In the genomic region with DNA sequence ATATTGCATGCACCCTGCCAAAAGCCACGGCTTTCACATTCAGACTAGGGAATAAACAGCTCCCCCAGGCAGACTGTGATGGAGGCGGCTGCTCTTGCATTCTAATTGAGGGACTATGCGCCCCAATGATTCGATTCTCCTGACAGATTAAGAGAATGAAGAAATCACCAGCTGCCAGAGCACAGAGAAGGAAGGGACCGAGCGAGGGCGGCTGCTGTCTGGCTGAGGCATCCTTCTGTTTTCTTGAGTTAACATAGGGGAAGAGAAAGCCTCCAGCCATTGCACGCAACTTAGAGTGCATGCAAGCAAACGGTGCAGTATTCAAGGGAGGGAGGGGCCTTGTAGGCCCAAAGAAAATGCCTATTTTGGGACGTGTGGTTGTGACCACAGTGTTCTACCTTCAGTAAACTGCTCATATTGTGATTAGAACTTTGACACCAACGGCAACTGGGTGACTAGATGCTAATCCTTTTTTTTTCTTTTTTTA, we compare ENCODE assay signal across 8 mouse cellular contexts.
DNase-seq lines count a peak whose midpoint lies in the region; ATAC-seq lines count a peak whose summit lies in the region.

No protein-coding gene starts in this region.

- no peaks in the 10 kb centered on the region for H3K36me3 ChIP-seq in macrophage (ENCODE audit: inconsistent target)
- H3K36me3 ChIP-seq in splenic B cell, adult 2 months (ENCODE audit: control insufficient read depth, insufficient read depth, low read length, poor library complexity, severe bottlenecking), result no peaks in the 10 kb centered on the region

- no peak for ATAC-seq in CD4-positive, CD25-positive, alpha-beta regulatory T cell, adult 4 months

- WGBS in macrophage (ENCODE audit: missing documents), result 30% methylated on average over 9 of the region's 11 CpGs

- DNase-seq in CD4-positive, CD25-positive, alpha-beta regulatory T cell, adult 2 months (ENCODE audit: low read depth, low spot score), result peak; percentile 43
- peak; percentile 24 for DNase-seq in thymus, postnatal 14 days
- no peak for DNase-seq in thymus, postnatal 10 days (ENCODE audit: low spot score in 2 of 2)
- DNase-seq in splenic B cell, adult 2 months (ENCODE audit: low read depth, low spot score), result peak; percentile 64
- no peak for DNase-seq in urinary bladder, adult 2 months (ENCODE audit: low spot score)
- no peak for DNase-seq in heart, adult 8-10 months (ENCODE audit: low spot score)

- H3K79me2 ChIP-seq in macrophage (ENCODE audit: inconsistent target), result no peaks in the 10 kb centered on the region

- H3K4me3 ChIP-seq in macrophage (ENCODE audit: inconsistent target), result no peak overlapping the region

- peak overlapping the region; percentile 42 for H3K27ac ChIP-seq in macrophage

- no peaks in the 10 kb centered on the region for H3K27me3 ChIP-seq in splenic B cell, adult 2 months (ENCODE audit: control insufficient read depth, insufficient read depth, low read length, poor library complexity, severe bottlenecking)

Comparison
In these comparisons a context has a peak if more than half of its experiments do, and no peak if none do; other contexts are left out.
1. DNase-seq: peak in CD4-positive, CD25-positive, alpha-beta regulatory T cell, adult 2 months (single experiment), thymus, postnatal 14 days (single experiment) and splenic B cell, adult 2 months (single experiment); none in thymus, postnatal 10 days (0 of 2), urinary bladder, adult 2 months (single experiment) and heart, adult 8-10 months (single experiment).